Mouse (Mus musculus): Measurements from ENCODE around the gene Btg4. TPM values are rescaled to one million over a fixed set of nuclear protein-coding genes. Genes with fewer than 3 reads are reported as not detected.

Btg4 gene
- total RNA-seq (2021): not detected
- long read RNA-seq, experiment 1: 0 reads
- long read RNA-seq, experiment 2: 0 reads

DNA sequence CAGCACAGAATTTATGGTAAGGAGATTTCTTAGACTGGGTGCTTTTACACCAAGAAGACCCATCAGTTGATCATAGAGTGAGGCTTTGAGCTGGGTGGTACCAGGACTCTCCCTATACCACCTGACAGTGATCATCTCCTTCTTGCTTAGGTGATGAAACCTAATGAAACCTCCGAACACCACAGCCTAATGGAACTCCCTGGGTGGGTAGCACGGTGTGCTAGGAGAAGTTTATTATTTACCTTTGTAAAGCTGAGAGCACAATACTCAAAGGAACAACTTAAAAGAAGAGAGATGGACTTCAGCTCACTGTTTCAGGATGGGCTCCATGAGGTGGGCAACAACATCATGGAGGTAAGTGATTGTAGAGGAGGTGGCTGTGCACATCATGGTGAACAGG is at the start of gene Btg4:
TSS of gene Btg4 (plus strand) at position 301 of the 400 bp plus-strand sequence.
- intact Hi-C loops (cut with DNase I): no loop called here
- DNase-seq: no peak

DNA sequence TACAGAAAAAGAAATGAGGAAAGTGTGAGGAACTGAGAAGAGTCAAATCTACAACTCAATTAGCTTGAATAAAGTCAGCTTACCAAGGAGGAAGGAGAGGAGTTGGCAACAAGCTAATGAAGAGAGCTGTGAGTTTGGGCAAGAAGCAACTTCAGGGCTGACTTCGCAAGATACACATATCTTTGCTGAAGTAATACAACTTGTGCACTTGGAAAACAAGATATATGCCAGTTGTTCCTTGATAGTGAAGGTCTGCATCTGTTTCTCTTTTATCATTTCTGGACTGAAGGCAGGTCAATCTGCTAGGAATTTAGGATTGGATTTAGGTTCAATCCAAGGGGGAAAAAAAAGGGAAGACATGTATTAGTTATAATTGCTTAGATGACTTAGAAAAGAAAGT is 47.1 kb upstream of the Btg4 start:
- no peak for DNase-seq
- intact Hi-C loops (cut with DNase I): loop anchor here (5.0 kb wide), 1 partner anchor 139 kb away; no protein-coding TSS in a partner anchor

DNA sequence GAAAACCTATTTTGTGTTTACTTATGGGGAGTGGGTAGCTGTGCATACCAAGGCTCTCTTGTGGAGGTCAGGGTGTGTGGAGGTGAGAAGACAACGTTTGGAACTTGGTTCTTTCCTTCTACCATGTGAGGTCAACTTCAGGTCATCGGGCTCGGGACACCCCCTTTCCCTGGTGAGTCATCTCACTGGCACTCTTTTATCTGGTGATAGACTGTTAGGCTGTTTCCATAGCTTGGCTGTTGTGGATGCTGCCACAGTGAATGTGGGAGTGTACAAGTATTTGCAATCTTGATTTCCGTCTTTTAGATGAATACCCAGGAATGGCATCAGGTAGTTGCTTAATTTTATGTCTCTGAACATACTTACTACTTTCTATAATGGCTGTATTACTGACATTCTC is 45.0 kb upstream of the Btg4 start:
- no peak for DNase-seq
- intact Hi-C loops (cut with DNase I): no loop called here

DNA sequence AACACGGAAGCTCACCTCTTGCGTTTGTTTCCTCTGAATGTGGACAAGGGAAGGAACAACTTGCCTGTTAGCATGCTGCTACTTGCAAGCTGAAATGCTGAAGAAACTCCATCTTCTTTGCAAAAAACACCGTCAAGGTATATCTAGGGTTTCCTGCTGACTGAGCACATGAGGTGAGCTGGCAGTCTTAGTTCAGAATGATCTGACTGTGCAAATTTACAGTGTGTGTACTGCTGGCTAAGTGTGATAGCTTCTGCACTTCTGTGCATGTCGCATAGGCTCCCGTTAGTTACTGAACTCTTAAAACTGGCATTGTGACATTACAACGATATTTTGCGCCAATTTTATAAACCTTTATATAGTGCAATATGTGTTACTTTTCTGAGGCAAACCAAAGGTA is 41.0 kb upstream of the Btg4 start:
- DNase-seq: no peak
- intact Hi-C loops (cut with DNase I): no loop called here

DNA sequence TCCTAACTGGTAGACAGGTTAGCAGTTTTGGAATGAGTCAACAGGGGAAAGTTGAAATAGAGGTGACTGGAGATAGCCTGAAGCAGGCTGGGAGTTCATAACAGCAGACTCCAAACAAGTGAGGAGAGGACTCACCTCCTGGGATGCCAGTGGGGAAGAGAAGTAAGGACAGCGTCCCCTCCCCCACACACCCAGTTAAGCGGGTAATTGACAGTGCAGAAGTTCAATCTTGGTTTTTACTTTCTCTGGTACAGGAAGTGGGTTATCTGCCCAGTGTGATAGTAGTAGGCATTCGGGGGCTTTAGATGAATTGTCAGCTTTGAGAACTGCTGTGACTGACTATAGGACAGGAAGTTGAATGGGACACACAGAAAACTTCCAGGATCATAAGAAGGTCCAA is 40.4 kb upstream of the Btg4 start:
- intact Hi-C loops (cut with DNase I): no loop called here
- no peak for DNase-seq

DNA sequence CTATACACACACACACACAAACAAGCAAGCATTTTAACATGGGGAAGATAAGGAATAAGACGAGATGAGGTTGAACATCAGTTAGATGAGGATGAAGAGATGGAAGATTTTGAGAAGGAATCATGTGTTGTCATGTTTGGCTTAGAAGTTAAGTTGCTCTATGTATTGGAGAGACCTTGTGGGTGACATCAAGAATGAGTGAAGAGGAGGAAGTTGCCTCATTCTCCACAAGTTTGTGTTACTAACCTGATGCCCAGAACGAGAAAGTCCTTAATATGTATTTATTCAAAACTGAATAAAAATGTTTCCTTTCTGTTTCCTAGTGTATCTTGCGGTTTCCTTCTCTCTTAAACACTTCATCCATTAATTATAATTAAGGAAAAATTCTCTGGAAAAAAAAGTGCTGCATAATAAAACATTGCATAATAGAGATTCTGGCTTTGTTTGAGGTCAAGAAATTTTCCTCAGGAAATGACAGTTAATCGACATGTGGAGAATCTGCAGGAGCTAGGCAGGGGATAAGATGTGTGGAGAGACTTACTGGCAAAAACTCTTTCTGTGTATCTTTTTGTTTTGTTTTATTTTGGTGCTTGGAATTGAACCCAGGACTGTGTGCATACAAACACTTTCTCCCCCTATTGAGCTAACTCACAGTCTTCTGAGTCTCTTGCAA is 39.4 kb upstream of the Btg4 start:
- intact Hi-C loops (cut with DNase I): no loop called here
- no peak for DNase-seq

DNA sequence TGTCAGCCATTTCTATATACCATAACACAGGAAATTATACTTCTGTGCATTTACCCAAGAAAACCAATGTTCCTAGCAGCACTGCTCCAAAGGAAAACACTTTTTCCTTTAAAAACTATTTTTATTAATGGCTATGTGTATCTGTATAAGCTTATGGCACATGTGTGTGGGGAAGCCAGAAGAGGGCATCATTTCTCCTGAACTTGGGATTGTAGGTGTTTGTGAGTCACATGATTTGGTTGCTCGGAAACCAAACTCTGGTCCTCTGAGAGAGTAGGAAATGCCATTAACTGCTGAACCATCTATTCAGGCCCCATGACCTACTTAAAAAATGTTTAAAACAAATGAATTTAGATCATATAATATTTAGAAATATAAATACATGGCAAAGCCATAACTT is 33.7 kb upstream of the Btg4 start:
- intact Hi-C loops (cut with DNase I): no loop called here
- no peak for DNase-seq

DNA sequence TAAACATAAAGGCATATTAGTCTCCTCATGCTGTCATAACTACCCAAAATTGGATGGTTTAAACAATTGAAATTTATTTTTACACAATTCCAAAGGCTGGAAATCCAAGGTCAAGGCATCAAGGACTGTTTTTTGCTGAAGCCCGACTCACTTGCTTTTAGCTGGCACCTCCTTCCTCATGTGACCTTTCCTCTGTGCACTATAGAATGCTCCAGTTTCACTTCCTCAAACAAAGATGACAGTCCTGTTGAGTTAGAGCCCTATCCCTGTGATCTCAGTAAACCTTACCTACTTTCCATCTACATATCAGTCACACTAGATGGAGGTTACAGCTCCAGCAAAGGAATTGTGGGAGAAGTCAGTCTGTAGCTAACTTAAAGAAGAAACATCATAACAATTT is 30.6 kb upstream of the Btg4 start:
- no peak for DNase-seq
- intact Hi-C loops (cut with DNase I): no loop called here

DNA sequence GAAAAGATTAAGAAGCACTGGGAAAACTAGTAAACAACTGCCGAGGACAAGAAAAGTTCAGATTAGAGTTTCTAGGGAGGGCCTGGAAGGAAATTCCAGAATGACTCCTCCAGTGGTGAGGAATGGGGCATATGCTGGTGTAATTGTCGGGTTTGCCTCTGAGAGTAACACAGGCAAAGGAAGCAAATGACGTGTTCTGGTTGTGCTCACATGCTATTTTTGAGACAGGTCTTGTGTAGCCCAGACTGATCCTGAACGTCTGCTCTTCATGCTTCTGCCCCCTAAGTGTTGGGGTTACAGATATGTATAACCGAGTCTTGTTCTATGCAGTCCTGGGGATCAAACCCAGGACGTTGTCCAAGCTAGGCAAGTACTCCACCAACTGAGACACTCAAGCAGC is 29.1 kb upstream of the Btg4 start:
- no peak for DNase-seq
- intact Hi-C loops (cut with DNase I): no loop called here

DNA sequence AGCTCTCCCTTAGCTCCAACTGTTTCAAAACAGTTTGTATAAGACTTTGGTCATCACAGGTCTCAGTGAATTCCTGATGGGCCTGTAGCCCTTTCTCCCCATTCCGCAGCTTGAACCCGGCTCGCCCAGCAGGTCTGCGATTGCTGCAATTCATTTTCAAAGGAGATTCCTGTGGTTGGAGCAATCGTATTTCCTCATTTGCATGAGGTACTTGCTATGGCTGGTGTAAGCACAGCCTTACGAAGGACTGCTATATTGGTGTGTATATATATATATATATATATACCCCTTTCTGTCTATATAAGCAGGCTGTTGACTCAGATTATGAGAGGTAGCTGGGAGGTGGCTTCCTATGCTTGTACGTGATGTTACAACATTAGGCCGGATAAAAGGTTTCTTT is 28.4 kb upstream of the Btg4 start:
- intact Hi-C loops (cut with DNase I): no loop called here

DNA sequence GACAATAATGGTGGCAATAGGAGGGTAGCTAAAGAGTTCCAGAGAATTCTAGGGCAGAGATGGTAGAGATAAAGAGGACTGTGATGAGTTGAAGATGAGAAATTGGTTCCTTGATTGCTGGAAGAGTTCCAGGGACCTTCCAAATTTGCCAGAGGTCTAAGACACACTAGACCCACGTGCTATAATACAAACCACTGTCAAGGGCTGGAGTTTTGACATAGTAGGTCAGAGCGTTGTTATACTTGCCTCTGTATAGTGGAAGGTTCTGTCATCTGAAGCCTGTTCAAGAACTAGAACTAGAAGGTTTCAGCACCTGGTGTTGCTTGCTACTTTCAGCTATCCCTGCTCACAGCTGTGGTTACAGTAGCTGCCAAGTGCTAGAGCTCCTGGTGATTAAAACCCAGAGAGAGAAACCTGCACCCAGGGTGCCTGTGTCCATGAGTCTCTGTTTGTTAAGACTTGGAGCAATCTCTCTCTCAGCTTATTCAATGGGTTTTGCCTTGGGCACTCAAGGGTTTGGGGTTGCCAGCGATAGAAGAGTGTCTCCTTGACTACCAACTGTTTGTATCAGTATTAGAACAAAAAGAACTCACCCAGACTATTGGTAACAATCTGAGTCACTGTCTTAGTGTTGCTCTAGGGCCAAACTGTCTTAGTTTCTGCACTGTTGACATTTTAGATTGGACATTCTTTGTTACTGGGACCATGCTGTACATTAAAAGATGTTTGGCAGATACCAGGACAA is 27.7 kb upstream of the Btg4 start:
- intact Hi-C loops (cut with DNase I): no loop called here
- DNase-seq: no peak

More for the DNA sequence above, 28.4 kb upstream of the Btg4 start:
- DNase-seq: no peak

DNA sequence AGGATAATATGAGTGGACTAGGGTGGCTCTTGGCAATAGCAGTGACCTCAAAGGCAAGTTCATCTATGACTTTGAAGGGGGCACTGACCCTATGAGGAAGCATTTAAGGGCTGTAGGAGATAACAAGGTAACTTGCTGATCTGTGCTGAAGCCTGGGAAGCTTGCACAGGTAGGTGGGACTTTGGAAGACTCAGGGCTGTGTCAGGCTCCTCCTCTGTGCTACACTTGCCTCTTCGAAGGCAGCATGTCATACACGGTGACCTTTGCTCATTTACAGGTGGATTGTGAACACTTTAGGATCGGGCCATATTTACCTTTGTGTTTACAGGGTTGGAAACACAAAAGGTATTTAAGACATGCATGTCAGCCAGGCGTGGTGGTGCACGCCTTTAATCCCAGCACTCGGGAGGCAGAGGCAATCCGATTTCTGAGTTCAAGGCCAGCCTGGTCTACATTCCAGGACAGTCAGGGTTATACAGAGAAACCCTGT is 19.2 kb upstream of the Btg4 start:
- intact Hi-C loops (cut with DNase I): no loop called here
- no peak for DNase-seq

DNA sequence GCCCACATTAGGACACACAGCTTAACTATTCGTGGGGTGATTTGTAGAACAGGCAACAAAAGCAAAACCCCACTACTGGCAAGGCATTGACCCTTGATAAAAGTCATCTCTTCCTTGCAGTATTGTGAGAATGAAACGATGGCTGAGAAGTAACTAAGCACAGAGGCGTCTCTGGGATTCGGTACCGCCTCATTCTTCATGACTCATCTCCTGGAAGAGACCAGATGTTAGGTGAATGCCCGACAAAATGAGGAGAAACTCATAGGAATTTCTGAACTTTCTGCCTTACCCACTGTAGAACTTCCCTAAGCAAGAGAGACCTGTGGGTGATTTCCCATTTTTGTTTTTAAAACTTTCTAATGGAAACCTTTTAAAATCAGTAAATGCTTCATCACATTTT is 18.6 kb upstream of the Btg4 start:
- no peak for DNase-seq
- intact Hi-C loops (cut with DNase I): no loop called here

DNA sequence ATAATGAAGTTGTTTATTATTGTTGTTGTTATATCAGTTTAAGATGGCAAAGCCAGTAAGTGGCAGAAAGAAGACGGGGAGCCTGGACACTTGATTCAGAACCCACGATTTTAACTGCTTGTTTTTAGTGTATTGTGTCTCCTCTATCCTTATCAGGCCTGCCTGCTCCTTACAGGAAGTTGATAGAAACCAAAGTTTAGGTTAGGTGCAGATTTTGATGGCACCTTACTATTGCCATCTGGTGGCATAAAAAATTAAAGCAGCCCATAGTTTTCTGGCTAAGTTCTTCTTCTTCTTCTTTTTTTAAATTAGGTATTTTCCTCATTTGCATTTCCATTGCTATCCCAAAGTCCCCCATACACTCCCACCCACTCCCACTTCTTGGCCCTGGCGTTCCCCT is 8.5 kb upstream of the Btg4 start:
- intact Hi-C loops (cut with DNase I): loop anchor here (1.0 kb wide), 1 partner anchor 203 kb away; no protein-coding TSS in a partner anchor
- DNase-seq: peak in 1 of 2 experiments; percentile 19

DNA sequence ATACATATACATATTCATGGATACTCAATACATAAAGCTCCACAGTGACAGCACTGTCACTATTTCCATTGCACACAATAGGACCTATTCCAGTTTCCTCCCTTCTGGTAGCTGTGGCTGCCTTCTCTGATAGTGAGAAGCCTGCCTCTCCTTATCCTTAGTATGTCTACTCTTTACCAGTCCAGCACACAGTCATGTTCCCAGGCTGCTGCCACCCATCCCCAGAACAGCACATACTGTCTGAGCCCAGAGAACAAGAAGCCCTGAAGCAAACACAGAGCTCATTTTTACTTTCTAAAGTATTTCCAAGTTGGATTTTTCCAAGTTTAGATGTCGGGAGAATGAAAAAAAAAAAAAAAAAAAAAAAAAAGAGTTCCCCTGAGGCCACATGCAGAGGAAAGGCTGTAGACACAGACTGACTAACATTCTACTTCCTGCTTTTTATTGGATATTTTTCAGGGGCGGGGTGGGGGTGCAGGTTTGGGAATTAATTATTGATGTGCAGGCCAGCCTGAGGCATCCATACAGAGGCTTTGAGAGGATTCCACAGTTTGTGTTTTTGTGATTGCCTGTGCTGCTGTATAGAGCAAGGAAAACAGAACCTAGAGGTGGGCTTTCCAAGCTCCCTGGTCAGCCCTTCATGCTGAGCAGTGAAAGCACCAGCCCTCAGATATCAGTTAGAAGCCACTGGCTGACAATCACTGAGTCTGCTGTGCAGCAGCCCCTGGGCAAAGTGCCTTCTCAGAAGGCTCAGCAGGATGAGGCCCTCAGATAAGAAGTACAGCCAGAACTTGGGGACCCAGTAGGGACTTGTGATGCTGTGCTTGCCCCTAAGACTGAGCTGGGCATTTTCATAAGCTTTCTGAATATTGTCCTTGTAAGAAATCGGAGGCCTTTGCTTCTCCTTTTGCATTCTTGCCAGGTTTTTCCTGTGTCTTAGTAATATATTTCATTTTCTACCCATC is 4.1 kb upstream of the Btg4 start:
- intact Hi-C loops (cut with DNase I): no loop called here
- DNase-seq: no peak

DNA sequence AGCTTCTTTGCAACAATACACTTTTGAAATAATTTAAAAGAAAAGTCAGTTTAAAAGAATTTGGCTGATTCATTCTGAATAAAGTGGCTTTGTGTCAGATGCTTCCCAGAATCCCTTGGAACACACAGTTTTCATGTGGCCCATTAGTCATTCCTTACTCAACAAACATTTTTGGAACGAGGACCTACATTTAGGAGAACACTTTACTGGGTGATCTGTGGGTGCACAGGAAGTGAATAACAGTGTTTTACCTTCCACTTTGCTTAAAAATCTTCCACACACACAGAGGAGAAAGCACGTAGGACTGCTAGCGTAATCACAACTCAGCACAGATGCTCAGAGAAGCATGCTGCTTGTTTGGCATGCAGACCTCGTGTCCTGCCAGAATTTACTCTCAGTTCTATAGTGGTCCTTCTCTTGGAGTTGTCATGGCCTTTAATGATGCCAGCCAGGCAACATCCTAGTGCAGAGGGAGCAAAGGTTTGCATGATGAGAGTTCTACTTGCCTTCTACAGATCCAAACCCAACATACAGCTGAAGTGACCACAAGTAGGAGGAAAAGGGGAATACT is 1.7 kb upstream of the Btg4 start:
- intact Hi-C loops (cut with DNase I): no loop called here
- no peak for DNase-seq

DNA sequence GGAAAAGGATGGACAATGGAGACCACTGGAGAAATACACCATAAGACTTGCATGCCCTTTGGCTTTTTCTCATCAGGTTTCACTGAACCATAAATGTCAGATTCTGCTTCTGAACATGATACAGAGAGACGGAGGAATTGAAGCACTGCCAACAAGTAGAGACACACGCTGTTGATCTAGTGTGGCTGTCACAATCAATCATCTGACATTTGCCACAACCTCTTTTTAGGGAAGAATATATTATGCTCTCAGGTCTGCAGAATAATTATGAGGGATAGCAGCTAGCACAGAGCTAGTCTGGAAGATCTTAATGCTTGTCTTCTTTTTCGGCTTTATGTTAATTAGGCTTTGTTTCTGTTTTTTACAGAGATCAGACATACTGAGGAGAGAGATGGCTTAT is 7.5 kb downstream of the Btg4 start:
- DNase-seq: no peak
- intact Hi-C loops (cut with DNase I): no loop called here

DNA sequence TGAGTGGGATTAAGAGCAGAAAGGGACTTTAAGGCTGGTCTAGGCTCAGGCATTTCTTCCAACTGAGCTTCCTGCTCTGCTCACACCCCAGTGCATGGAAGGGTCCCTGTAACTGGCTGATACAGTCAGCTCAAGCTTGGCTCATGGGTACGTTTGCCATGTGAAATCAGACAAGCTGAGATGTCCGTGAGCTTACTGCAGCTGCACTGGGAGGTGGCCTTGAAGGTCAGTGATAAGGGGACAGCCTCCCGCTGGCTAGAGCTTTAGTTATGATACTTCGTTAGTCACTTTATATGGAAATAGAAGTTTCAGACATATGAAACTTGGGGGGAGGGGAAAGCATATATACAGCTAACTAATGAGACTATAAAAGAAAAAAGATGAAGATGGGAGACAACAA is 10.1 kb downstream of the Btg4 start:
- DNase-seq: no peak
- intact Hi-C loops (cut with DNase I): no loop called here

DNA sequence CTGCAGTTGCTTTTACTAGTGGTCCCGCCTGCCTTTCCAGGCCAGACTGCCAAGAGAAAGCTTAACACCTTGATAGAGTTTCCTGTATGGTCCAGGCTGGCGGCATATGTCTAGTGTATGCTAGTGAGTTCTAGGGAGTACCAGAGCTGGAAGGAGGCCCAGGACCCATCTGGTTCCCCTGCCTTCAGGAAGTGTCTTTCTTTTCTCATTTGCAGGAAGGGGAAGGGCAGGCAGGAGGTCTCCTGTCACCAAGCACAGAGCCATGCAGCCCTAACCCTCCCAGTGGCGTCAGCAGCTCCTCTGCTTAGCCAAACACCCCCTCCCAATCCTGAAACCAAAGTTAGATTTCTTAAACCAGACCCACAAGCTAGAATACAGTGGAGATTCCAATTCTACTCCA is 15.1 kb downstream of the Btg4 start:
- intact Hi-C loops (cut with DNase I): no loop called here
- DNase-seq: peak; percentile 22 to 40

DNA sequence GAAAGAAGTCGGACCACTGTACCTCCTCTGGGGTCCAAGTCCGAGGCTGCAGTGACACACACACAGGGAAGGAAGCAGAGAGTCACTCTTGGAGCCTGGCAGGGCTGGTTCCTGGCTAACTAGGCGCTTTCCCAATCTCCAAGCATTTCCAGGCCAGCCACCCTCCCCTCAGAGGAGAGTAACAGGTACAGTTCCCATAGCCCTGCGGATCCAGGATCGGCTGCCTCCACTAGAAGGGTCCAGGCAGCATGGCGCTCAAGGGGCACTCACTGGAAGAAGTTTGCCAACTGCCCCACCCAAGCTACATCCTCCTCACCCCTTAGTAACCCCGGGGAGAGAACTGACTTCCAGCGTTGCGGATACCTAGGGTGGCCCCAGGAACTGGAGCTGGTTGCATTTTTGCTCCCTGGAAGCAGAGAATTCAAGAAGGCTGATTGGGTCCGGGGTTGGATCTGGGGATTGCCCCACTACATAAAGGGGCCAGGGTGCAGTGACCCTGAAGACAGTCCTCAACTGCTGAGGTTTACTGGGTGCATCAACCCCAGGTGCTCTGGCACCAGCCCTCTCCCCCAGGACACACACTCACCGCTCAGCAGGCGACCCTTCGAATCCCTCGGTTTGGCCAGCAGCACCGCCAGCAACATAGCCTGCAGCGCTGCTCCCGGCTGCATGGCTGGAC is 15.7 kb downstream of the Btg4 start:
- DNase-seq: peak; percentile 23 to 24
- intact Hi-C loops (cut with DNase I): no loop called here
